Mouse (Mus musculus) cortical plate, adult 2 months (tissue): Measurements from ENCODE around the gene Tollip.

Source experiments
- CTCF ChIP-seq: fragments of 200-500 bp; IDR thresholded peaks from 2 replicates; pipeline ENCODE4 v1.5.1; 2011; ENCODE audit warnings: mild to moderate bottlenecking, control low read depth, low read length; ENCODE audit not compliant: insufficient read depth; ENCODE audit errors: extremely low read depth
- POLR2A ChIP-seq: fragments of 200-500 bp; IDR thresholded peaks from 2 replicates; pipeline ENCODE4 v1.6.1; 2011; ENCODE audit warnings: mild to moderate bottlenecking, low read length, control low read depth; ENCODE audit not compliant: insufficient read depth; ENCODE audit errors: extremely low read depth

DNA sequence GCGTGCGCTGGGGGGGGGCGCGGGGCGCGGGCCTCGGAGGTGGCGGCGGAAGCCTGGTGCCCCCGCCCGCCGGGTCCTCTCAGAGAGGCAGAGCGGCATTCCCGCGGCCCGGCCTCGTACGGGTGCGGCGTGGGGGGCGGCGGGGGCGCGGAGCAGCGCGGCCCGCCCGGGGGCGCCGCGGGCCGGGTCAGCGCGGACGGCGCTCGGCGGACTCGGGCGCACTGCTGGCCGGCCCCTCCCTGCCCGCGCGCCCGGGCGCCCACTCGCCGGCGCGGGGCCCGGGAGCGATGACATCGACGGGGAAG is 31.4 kb upstream of the Tollip start:
- no peak for TF ChIP-seq CTCF
- no peak for TF ChIP-seq POLR2A
